Mouse (Mus musculus): ENCODE results near the gene E130114P18Rik. TPM values are rescaled to one million over a fixed set of nuclear protein-coding genes. Genes with fewer than 3 reads are reported as not detected.

The E130114P18Rik gene
- polyA plus RNA-seq, 1 experiment, result not detected

- no peak for TF ChIP-seq GATA1 (IDR thresholded peaks at IDR 0.05; ENCODE audit: low read length)
Measured at GRCm38 (mm10) chr4:97810348-97810939, 32.6 kb upstream of the E130114P18Rik start.

GRCm38 (mm10) chr4:97809582-97810295, 31.9 kb upstream of the E130114P18Rik start:
- no peak for TF ChIP-seq GATA1 (IDR thresholded peaks at IDR 0.05; ENCODE audit: low read length)

DNA sequence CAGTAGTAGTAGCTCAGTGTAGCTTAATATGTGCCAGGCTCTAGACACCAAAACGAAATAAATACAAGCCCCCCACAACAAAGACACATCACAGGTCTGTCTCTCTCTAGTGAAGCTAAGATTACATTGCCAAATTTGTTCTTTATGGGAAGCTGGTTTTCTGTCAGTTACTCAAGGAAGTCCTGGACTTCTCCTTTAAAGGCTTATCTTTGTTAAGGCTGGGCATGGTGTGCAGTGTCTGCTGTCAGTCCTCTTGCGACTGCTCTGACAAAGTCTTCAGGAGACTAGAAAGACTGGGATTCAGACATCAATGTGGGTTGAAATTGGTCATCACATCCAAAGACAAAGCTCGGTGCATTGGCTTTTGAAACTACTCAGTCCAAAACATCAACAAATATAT, 31.0 kb upstream of the E130114P18Rik start:
- TF ChIP-seq GATA1 (IDR thresholded peaks at IDR 0.05; ENCODE audit: low read length), result no peak

GRCm38 (mm10) chr4:97806924-97807323, 29.0 kb upstream of the E130114P18Rik start:
- TF ChIP-seq GATA1 (IDR thresholded peaks at IDR 0.05; ENCODE audit: low read length), result no peak

- TF ChIP-seq GATA1 (IDR thresholded peaks at IDR 0.05; ENCODE audit: low read length), result no peak
Measured at GRCm38 (mm10) chr4:97805896-97806808, 28.3 kb upstream of the E130114P18Rik start.

DNA sequence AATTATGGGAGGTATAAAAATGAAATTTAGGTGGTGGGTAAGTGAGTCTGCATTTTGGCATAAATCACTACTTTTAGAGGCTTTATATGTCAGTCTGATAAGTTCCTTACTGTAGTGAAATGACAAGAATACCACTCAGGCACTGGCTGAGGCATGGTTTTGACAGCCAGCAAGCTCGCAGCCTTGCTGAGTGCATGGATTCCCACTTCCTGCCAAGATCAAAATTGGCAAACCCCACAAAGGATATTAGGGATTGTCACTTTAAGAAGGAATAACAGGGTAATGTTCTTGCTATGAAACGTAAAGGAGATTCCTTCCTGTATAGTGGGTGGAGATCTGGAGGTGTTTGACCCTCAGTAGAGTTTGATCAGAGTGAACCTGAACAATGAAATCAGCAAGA, 27.4 kb upstream of the E130114P18Rik start:
- no peak for TF ChIP-seq GATA1 (IDR thresholded peaks at IDR 0.05; ENCODE audit: low read length)

DNA sequence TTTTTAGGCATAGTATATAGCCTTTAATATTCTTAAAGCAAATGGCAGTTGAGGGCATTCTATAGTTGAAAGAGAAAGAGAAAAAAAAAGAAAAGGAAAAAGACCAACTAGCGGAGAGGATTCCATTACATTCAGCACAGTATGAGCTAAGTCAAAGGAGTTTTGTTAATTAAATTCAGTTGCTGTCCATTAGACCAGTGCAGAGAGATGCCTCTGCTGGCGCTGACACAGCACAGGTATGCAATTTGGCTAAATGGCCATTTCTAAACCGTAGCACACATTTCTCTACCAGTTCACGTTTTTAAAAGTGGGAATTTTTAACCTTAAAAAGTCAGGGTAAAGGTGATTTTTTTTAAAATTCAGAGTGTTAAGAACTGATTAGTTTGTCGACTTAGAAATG, 26.8 kb upstream of the E130114P18Rik start:
- no peak for TF ChIP-seq GATA1 (IDR thresholded peaks at IDR 0.05; ENCODE audit: low read length)

DNA sequence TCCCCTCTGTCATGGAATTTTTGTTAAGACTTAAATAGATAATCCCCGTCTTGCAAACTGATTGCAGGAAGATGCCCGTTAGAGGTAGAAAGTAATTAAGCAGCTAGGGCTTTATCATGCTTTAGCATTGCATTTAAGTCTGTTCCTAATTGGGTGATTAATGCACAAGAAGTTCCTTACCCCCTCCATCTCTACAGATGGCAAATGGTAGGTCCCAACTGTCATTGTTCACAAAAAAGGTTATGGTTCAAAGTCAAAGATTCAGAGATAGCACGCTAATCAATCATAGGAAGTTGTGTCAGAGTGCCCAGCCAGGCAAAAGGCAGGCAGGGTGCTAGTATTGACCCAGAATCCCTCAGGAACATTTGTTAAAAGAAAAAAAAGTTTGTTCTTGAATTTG, 25.9 kb upstream of the E130114P18Rik start:
- TF ChIP-seq GATA1 (IDR thresholded peaks at IDR 0.05; ENCODE audit: low read length), result no peak

GRCm38 (mm10) chr4:97796505-97796904, 18.6 kb upstream of the E130114P18Rik start:
- no peak for TF ChIP-seq GATA1 (IDR thresholded peaks at IDR 0.05; ENCODE audit: low read length)

GRCm38 (mm10) chr4:97795957-97796356, 18.1 kb upstream of the E130114P18Rik start:
- TF ChIP-seq GATA1 (IDR thresholded peaks at IDR 0.05; ENCODE audit: low read length), result no peak

DNA sequence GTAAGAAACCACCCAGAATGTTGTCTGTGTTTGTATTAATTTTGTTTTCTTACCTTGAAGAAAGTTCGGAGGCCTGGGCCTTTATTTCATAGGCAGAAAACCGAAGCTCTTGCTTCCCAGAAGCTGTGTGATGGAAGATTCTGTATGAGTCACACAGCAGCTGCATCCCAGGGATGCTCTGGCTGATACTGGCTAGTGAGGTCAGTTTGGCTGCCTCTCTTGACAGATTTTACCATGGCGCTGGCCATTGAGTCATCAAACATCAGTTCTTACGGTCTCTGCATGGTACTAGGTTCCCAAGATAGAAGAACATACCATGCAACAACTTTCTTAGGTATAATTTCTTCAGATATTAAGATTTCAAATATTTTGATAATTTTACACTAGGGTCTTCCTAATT, 17.0 kb upstream of the E130114P18Rik start:
- TF ChIP-seq GATA1 (IDR thresholded peaks at IDR 0.05; ENCODE audit: low read length), result no peak

DNA sequence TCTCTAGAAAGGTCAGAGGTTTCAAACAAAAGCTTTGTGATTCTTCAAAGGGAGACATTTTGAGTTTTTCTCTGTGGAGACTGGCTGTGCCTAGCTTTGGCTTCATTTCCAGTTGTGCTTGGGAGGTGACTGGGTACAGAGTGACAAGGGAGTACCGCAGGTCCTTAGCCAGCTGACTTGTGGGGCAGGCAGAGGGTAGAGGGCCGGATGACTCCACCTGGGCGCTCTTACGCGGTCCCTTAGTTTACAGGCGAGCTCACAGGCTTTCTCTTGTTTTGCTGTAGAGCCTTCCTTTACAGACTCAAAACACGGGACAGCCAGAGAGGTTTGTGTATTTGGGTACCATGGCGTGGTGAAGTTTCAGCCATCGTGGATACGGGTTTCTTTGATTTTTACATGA, 16.1 kb upstream of the E130114P18Rik start:
- no peak for TF ChIP-seq GATA1 (IDR thresholded peaks at IDR 0.05; ENCODE audit: low read length)

DNA sequence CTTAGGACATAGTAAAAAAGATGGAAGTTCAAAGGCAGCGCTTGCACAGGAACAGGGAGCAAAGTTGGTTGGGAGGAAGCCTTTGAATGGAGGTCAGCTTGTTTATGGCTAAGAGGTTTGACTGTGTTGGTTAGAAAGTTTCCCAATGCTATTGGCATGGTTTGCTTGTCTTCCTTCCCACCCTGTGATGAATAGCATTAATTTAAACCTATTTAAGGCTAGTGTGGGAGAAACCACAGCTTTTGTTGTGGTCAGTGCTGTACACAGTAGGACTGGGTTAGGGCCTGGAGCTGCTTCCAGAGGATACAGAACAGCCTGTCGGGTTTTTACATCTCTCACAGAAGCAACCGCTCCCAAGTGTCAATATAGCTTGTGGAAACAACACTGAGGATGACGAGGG, 10.7 kb upstream of the E130114P18Rik start:
- no peak for TF ChIP-seq GATA1 (IDR thresholded peaks at IDR 0.05; ENCODE audit: low read length)

DNA sequence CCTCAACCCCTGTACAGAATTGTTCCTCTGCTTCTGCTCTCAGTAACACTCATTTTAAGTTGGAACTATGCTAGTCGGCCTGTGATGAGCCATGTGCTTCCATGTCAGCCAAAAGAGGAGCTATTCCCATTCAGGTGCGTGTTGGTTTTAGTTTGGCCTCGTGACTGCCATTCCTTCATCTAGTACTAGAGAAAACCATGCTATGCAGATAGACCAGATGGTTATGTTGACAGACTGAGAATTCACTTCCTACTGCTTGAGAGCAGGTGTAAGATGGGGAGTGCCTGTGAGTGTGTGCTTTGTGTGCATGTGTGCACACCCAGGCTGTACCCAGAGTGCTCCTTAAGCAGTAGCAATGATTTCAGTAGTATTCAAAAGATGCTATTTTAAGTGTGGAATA, 9.6 kb upstream of the E130114P18Rik start:
- TF ChIP-seq GATA1 (IDR thresholded peaks at IDR 0.05; ENCODE audit: low read length), result no peak

DNA sequence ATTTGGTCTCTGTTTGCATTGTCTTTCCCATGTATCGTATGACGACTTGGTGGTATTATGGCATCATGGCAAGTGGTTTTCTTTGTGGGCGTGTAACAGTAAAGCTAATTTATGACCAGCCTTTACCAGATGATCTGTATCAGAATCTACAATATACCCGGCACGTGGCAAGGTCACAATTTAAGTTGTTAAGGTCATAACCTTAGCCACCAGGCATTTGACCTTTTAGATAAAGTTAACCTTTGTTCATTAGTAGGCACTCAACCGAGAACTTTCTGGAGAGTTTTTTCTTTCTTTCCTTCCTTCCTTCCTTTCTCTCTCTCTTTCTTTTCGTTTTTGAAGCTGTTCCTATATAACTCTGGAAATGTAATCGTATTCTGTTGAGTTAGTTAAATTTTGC, 8.7 kb upstream of the E130114P18Rik start:
- no peak for TF ChIP-seq GATA1 (IDR thresholded peaks at IDR 0.05; ENCODE audit: low read length)
